Mouse (Mus musculus) bone marrow, adult 2 months (tissue): ENCODE measurements at regions not wholly inside any gene's neighbourhood (a gene's known extent, or its start where the extent isn't known, plus 50 kb on each side); places are given as distances from the start of the nearest gene placed in this dataset.

Experiments
- CTCF ChIP-seq: fragments of 200-500 bp; IDR thresholded peaks from 2 replicates; pipeline ENCODE4 v1.5.1; 2011; ENCODE audit warnings: low read length, control low read depth; ENCODE audit not compliant: control insufficient read depth, insufficient read depth
- POLR2A ChIP-seq: fragments of 200-500 bp; IDR thresholded peaks from 2 replicates; pipeline ENCODE4 v1.6.1; 2011; ENCODE audit warnings: low read depth, mild to moderate bottlenecking, control low read depth, low read length, borderline replicate concordance; ENCODE audit not compliant: control insufficient read depth

GRCm38 (mm10) chr1:152239376-152239775 lies 147.1 kb downstream of the Tsen15 start:
- no peak for TF ChIP-seq CTCF
- TF ChIP-seq POLR2A: no peak
